Mouse (Mus musculus) liver, postnatal 0 days (tissue): ENCODE data around the gene Esrrb.

Experiments used
- CTCF ChIP-seq: sonication (generic); IDR thresholded peaks from 2 replicates; pipeline ENCODE4 v1.5.1; 2016; ENCODE audit warnings: antibody characterized with exemption, low read depth
- EP300 ChIP-seq: IDR thresholded peaks from 2 replicates; pipeline ENCODE4 v1.6.1; 2016; ENCODE audit warnings: antibody characterized with exemption, low read depth, mild to moderate bottlenecking

DNA sequence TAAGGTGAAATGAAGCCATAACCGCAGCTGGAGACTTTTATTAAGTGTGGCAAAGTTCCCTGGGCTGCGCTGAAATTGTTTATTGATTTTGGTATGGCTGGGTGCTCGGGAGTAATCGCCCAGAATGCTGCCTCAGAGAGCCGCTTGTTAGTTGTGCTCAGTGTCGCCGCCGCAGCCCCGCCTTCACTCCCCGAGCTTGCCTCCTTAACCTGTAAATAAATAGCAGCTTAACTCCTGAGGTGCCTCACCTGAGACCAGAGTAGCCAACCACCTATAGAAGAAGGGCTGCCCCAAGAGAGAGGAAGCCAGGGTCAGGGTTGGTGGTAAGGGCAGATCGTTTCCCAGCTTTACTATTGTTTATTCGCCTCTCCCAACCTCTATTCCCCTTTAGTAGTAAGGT lies 40.3 kb upstream of the Esrrb start:
- TF ChIP-seq EP300 (no peak), CTCF (no peak)
